Mouse (Mus musculus) layer of hippocampus, postnatal 36 days (tissue): Measurements from ENCODE around the gene Setd7. TPM values are rescaled to one million over a fixed set of nuclear protein-coding genes. Genes with fewer than 3 reads are reported as not detected.

Experiments
- DNase-seq, 2 experiments: peaks; one replicate each; pipeline ENCODE4 v3.0.0; 2022
- total RNA-seq, 2 experiments: library from RNA; stranded (reverse); gene quantifications; 2 replicates each; pipeline ENCODE4 v1.2.3; 2021

Setd7 gene
- total RNA-seq, 2 experiments from 2014 or later, result 159 to 165 TPM

- DNase-seq, result no peak
Measured at GRCm38 (mm10) chr3:51468530-51468929, 92.1 kb downstream of the Setd7 start.

Other genes starting within 250 kb of the Setd7 start
- gene Elf2, start 220.2 kb downstream of the Setd7 start, total RNA-seq, result 10 to 100 TPM; 50.2 to 52.0 TPM
- not detected for gene Mgarp, start 164.1 kb downstream of the Setd7 start, total RNA-seq
- gene Ndufc1, start 151.9 kb downstream of the Setd7 start, total RNA-seq, result 100 to 1,000 TPM; 323 to 359 TPM
- gene Naa15, start 145.7 kb downstream of the Setd7 start, total RNA-seq, result 10 to 100 TPM; 49.3 to 56.6 TPM
- 10 to 100 TPM; 23.0 to 25.0 TPM for gene Rab33b, start 77.0 kb downstream of the Setd7 start, total RNA-seq
- not detected for gene Mgst2, start 99.5 kb upstream of the Setd7 start, total RNA-seq